Mouse (Mus musculus) cerebellum, adult 9-10 months (tissue): ENCODE data around the gene Sox5.
"Not testable (repeated sequence)": the region's sequence is repeated elsewhere in the genome, so short reads cannot be mapped to it uniquely, and the experiment has no call there.

Experiments used
- DNase-seq: peaks from one replicate; pipeline ENCODE4 v3.0.0; 2022

Sox5 gene

DNA sequence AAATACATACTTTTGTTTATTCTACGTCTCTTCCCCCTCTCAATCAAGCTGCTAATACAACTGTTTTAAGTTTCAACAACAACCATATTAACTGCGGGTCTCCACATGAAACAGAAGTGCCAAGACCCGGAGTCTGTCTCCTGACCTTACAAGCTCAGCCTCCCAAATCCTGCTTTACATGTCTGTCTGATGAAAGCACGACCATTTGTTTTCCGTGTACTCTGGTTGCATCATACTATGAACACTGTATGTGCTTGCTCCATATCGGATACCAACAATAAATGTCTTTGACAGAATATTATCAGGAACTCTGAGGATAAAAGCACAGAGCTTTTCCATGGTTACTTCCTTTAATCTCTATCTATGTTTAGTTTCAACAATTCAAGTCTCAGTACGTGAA, 516.8 kb downstream of the Sox5 start:
- no peak for DNase-seq

DNA sequence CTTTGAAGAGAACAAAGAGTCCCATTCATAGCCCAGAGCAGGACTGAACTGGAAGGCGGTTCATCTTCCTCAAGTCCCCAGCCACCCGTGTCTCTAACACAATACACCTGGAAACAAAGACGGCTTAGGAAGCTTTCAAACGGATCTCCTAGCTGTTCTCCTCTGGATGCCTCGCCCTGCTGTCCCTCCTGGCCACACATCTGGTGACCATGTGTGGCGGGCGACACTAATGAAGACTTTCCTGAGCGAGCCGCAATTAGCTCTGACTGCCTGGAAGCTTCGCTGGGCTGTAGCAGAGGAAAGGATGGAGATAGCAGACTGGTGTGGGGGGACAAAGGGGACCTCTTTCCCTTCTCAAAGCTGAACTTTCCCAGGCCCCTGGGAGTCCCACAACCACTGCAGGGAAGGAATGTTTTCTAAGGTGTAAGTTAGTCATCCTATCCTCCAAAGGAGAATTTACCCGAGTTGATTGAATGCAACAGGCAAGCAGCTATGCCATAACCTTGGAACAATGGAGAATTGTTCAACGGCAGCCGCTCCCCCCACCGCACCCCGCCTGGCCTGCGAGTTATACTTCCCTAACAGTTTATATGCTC, 517.4 kb downstream of the Sox5 start:
- DNase-seq, result no peak

DNA sequence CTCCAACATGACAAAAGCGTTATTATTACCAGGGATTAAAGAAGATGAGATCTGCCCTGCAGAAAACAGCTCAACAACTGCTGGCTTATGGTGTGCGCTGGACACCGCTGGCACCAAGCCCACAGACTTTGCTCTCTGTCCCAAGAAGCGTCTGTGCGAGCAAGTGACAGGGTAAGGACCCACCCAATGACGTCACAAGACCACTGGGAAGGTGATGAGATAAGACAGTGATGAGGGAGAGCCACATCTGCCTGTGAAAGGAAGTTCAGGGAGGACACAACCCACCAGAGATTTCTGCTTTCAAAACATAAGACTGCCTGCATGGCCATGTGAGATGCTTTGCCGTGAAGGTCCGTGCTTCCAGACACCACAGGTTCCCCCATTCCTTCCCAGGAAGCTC, 525.3 kb downstream of the Sox5 start:
- no peak for DNase-seq

DNA sequence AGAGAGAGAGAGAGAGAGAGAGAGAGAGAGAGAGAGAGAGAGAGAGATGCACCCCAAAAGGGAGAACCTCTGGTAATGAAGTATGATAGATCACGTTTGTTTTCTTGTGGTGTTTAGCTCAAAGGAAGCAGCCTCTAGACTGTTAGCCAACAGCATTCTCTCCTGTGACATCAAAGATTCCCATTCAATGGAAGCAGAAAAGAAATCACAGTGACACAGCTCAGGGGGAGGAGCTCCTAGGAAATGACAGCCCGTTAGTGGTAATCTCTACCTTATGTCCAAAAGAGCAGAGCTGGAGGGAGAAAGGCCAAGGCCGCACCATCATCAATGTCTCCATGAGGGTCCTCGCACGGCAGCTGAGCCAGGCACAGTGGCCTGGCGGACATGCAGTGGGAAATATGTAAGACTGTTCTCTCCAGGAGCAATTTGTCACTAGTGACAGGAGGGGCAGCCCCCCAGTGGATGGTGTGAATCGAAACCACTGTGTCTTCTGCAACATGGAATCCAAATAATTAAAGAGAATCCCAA, 529.5 kb downstream of the Sox5 start:
- DNase-seq, result no peak

DNA sequence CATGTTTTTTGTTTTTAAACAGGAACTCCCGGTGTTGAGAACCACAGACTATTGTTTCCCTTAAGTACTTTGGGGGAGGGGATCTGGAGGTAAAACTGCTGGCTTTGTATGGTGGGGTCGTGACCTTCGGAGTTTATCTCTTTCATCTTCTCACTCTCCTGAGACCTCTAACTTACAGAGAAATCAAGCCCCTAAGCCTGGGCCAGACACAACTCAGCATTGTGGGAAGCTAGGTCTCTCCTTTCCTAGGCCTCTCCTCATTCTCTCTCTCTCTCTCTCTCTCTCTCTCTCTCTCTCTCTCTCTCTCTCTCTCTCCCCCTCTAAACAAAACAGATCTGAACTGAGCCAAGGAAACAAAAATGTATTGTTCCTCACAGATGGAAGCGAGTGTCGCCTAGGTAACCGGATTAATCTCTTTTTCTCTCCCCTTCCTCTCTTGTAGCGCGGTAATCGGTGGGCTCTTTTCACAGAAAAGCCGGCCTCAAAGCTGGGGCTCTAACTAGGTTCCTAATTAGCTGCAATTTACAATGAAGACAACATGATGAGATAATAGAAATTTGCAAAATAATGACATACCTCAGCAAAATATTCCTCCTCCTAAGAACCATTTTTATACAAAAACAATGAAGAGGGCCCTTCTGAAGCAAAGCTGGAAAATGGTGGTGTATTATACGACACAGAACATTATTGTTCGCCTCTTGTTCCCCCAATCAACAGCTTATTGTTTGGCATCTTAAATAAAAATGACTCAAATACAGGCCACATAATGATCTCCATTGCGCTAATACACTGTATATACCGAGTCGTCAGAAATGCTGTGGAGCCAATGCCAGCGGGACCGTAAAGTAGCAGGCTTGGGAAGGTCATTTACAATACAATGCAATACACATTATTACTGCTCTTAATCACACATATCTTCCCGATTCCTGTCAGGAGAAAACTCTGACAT, 530.3 kb downstream of the Sox5 start:
- no peak for DNase-seq

DNA sequence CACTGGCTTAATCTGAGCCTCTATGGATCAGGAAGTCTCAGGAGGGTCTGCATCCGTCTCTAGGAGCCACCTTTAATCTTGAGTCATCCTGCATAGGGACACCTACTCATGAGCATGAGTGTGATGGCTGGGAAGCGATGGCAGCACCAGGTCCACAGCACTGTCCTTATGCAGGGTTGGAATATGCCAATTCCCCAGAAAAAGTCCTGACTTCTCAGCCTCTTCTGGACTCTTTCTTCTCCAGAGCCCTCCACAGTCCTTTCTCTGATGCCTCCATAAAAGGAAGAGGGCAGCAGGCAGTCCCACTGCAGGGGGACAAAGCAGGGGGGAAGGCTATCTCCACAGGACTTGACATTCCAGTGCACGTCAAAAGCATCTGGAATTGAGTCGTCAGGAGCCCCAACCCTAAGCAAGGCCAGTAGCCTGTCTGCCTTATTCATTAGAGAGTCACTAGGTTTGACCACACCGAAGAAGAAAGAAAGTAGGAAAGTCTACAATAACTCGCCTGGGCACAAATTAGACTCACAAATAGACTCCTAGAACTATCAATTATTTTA, 531.1 kb downstream of the Sox5 start:
- no peak for DNase-seq

DNA sequence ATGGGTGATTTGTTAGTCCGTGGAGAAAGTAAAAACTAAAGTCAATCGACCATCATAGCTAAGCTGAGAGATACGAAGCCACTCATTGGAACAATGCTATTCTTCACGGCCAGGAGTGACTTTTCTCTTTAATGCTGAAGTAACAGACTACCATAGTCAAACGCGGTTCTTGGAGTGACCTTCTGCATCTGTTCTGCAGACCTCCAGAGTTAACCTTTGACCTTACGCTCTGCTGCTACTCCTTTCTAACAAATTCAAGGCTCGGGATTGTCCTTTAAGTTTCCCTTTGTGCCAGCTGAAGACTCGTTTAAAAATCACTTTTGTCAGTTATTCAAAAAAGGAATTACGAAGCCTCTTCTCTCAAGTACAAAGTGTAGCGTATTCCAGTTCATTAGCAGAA, 545.2 kb downstream of the Sox5 start:
- DNase-seq, result no peak

DNA sequence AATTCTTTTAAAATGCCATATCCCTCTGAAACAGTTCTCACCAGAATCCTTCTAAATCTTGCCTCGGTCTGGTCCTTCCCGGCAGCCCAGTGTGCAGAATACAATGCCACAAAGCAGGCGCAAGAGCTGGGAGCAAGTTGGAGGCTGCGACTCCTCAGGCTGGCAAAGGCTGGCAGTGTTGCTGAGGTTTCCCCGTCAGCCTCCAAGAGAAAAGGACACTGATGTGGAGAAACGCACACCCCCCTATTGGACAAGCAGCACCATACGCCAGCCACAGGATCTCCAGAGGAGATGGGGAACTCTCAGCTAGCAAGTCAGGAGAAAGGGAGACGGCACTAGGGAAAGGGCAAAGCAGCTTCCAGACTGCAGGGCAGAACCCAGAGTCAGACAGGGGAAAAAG, 577.8 kb downstream of the Sox5 start:
- DNase-seq, result no peak

DNA sequence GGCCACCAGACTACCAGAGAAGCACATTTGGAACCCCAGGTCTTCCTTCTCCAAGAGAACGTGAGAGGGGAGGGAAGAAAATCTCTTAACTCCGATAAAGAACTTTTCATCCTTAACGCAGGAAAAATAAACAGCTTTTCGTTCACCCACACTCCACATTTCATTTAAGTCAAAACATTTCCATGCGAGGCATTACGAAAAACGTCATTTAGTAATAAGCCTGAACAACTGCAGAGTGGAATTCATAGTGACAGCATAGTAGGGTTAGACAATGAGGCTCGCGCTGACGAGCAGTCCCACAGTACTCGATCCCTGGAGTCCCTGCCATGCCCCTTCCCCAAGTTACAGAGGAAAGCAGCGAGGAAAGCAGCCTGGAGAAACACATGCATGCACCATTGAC, 578.8 kb downstream of the Sox5 start:
- DNase-seq, result no peak

DNA sequence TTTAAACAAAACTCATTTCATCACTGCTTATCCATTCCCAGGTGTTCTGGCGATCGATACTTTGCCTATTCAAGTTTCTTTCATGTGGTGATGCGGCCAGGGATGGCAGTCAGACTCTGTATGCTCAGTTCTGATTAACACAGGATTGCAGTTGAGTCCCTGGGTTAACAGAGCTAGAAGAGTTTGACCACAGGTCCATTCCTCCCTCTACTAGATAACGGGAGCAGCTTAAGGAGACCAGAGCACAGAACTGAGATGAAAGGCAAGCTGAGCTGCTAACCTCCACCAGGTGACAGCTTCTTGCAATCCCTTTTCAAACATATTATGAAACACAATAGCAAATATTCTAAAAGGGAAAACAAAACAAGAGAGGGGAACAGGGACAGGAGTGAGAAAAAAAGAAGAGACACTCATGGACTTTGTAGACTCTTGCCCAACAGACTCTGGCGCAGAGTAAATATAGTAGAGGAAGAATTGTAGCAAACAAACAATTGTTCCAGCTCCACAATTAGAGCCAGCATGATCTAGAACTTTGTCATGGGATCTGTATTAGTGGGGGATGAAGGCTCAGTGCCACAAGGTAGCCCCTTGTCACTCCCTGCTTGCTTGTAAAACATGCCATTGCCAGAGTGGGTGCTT, 580.3 kb downstream of the Sox5 start:
- no peak for DNase-seq

DNA sequence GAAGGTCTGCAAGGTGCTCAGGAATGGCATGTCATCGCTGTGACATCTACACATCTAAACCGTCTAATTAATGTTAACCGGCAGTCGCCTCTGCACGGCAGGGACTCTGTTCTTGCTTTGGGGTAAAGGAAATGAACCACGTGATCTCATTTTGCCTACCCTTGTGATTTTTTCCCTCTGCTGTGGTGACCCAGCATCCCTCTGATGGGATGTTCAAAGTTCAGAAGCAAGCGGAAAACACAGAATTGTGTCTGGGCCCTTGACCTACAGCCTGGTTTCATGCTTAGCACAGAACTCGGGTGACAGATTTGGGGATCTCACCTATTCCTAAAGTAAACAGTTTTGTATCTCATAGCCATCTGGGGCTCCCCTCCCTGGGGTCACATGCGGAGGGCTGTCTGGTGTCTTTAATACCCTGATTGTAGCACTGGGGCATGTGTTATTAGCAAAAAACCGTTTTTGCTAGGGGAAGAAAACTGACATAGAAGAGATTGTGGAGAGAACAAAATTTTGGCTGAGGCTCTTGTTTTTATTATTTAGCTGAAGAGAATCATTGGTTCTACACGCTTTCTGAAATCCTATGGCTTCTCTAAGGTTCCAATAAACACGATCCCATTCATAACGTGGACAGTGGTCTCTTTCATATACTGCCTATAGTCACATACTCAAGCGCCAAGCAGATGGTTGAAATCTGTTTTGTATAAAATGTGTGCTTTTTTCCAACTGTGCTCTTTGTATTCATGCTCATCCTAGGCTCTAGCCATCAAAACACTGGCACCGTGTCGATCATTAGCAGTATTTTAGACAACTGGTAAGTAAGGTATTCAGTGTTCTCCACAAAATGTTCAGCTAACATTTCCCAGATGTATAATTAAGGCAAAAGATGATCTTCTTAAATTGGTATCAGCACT, 584.3 kb downstream of the Sox5 start:
- DNase-seq, result no peak

DNA sequence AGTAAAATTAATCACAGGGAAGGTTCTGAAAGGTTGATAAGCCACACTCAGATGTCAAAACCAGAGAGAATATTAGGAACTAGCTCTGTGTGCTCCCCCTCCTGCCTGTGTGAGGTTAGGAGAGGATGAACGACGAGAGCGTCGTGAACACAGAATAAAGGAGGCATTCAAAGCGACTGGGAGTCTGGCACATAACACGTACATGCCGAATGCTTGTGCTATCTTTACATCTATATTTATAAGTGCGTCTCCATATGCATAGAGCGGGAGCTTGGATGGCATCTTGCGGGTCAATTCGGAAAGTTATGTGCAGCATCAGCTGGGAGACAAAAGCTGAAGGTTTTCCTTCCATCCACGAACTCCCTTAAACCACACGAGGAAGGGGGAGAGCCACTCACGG, 585.8 kb downstream of the Sox5 start:
- no peak for DNase-seq

DNA sequence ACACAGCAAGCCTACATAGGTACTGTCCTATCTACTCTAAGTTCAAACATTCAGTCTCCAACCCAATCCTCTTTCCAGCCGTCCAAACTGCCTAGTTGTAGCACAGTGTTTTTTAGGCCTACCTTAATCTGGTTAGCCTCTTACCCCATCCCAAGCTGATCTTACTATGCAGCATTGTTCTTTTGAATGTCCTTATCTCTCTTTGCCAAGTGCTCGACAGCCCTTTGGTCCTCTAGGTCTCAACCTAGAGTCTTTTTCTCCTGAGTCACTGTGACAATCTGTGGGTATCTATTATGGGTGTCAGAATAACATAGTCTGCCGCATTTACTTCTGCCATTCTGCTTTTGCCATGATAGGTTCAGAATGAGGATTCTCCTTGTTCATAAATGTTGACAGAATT, 598.7 kb downstream of the Sox5 start:
- DNase-seq, result no peak

DNA sequence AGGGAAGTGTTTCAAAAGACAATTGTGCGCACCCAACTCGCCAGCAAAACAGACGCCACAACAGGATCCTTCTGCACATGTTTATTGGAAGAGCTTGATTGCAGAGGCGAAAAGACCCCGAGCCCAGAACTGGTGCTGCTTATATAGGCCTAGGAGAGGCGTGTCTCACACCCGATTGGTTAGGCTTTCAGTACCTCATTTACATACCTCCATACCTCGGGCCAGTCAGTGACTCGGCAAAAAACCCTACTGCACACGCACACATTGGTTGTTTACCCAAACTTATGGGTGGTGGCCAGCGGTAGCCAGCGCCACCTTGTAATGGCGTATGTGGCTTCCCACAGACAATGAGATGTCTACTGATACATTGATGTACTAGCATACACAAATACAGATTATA, 599.3 kb downstream of the Sox5 start:
- DNase-seq, result not testable (repeated sequence)

DNA sequence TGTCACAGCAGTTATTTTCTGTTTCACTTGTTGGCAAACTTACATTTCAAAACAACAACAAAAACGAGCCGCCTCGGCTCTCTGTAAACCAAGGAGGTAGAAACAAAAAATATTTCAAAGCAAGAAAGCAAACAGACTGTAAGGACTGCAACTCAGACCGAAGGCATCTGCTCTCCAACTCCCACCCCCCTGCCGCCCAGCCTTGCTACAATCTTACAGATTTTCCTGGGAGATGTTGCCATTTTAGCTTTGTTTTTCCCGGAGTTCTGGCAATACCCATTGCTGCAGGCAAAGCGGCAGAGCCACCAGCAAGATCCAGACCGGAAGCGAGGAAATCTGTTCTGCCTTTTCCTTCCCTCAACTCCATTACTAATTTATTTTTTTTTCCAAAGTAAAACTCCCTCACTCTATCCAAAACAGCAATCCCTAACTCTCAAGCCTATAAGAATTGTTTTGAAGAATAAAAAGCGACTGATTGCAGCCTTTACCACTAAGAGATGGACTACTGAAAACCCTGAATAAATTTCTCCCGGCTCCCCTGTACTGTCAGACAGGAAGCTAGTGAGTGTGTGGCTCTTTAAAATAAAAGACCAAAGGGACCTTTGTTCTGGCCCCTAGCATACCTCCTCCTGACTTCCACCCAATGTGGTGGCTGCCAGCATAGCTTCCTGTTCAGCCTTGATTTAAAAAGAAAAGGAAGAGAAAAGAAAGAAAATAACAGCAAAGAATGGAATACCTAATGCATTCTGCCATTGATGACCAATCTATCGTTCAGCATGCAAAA, 600.5 kb downstream of the Sox5 start:
- peak; percentile 10 for DNase-seq

DNA sequence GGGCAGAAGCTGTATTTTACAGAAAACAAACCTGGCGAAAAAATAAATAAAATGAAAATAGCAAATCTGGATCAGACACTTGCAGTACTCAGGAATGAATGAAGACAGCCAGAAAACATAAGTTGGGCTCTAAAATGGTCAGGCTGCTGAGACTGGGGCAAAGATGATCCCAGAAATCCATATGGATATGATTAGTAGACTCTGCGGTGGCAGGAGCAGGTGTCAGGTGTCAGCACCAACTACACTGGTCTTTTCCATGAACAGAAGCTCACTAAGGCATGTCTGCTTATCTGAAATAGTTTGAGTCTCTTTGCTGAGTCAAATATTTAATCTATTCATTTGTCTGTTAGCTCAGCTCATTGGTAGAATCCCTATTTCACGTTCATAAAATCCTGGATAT, 602.7 kb downstream of the Sox5 start:
- DNase-seq, result no peak

DNA sequence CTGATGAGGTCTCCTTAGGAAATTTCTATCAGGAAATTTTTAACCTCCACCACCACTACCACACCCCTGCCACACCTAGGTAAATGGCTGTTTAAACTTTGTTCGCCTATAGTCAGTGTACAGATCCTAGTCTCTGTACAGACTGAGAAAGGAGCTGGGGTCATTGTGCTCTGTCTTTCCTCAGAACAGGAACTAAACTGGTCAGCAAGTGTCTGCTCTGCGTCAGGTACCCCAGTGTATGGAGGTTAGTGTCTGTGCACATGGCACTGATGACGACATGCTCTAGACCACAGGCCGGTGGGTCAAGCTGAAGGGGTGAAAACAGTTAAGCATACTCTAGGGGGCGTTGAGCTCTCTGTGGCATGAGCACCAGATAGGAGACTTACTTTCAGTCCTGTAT, 605.1 kb downstream of the Sox5 start:
- DNase-seq, result no peak

DNA sequence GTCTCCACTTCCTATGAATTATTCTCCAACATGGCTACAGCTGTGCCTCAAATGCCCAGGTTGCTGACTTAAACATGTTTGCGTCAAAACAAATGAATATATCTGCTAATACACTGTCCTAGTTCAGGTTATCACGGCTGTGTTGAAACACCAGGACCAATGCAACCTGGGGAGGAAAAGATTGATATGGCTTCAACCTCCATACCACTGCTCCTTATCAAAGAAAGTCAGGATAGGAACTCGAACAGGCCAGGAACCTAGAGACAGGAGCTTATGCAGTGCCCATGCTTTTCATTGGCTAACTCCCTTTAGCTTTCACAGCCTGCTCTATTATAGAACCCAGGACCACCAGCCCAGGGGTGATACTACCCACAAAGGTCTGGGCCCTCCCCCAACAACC, 606.2 kb downstream of the Sox5 start:
- DNase-seq, result no peak

DNA sequence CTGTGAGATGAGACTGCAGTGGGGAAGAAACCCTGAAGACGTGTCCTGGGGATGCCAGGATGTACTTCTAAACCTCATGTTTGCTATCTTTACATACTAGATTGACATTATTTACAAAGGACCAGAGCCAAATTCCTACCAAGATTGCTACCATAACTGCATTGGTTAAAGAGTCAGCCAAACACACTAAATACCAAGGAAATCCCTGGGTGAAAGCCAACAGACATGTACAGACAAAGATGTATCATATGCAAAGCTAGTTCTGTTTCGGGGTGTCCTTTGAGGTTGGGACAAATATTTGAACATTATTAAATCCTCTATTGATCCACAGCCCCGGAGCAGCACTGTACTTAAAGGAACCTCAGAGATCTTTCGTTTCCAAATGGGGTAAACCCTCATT, 611.2 kb downstream of the Sox5 start:
- no peak for DNase-seq

DNA sequence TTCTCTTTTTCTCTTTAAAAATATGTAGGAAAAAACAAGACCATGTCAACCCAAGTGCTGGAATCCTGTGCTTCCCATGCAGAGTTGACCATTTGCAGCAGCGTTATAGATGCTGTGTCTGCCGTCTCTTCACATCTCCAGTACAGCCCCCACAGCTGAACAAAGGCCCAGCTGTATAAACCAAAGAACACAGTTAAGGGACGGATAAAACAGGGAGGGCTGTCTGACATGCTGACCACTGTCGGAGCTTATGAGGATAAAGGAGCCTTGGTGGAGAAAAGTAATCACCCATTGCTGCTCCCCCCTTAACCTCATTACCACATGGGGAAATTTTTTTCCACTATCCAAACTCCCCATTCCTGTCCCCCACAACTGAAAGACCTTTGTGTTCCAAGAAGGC, 612.0 kb downstream of the Sox5 start:
- no peak for DNase-seq

DNA sequence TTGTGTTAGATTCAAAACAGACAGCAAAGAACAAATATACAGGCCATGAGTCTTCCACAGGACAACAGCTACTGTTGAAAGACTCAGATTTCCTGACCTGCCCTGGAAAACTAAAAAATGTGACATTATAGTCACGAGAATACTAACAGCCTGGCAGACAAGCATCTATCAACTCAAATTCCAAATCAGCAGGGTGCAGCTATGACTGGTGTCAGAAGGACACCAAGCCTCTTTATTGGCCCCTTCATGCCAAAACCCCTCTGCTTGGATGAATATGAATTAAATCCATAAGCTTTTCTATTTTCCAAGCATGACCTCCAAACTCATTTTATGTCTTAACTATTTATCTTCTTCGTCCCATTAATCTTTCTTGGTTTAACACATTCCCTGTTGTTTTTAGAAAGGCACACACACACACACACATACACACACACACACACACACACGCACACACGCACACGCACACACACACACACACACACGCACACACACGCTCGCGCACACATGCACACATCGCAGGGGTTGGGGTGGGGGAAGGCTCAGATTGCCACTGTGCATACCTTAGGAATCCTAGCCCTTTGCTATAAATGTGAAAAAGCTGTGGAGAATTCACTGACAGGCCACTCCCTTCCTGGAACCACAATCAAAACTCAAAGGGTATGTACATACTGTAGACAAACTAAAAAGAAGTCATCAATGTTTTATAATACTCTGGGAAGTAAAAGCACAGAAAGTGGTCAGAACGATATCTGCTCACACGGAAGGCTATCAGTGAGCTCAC, 612.9 kb downstream of the Sox5 start:
- DNase-seq, result no peak
